Mouse (Mus musculus): ENCODE data around the gene H2-Eb2. TPM values are rescaled to one million over a fixed set of nuclear protein-coding genes. Genes with fewer than 3 reads are reported as not detected.

Gene H2-Eb2
- polyA plus RNA-seq, 1 experiment from 2014 or later: not detected

- no peak overlapping the region for H3K4me2 ChIP-seq (ENCODE audit: low read length)
- no peak for TF ChIP-seq CTCF (IDR thresholded peaks at IDR 0.05; ENCODE audit: low read depth)
- no peaks in the 10 kb centered on the region for H3K27me3 ChIP-seq (ENCODE audit: insufficient read depth, low read length)
- no peaks in the 10 kb centered on the region for H3K4me1 ChIP-seq (replicated peaks; ENCODE audit: insufficient read depth, low read length)
- H3K9ac ChIP-seq (ENCODE audit: low read depth, low read length): no peak overlapping the region
- no peak overlapping the region for H3K4me3 ChIP-seq (replicated peaks; ENCODE audit: low read depth, low read length)
- H3K36me3 ChIP-seq (ENCODE audit: insufficient read depth, low read length): no peaks in the 10 kb centered on the region
- no peaks in the 10 kb centered on the region for H3K9me3 ChIP-seq (replicated peaks; ENCODE audit: low read length)
- ATAC-seq (replicated peaks; ENCODE audit: low FRiP score, low read depth): peak; percentile 77
- peak; percentile 91 for DNase-seq (ENCODE audit: low spot score)
- H3K27ac ChIP-seq: no peak overlapping the region
- WGBS: 6% methylated on average over 4 of the region's 4 CpGs
Observed at GRCm38 (mm10) chr17:34304751-34305150, 20.7 kb upstream of the H2-Eb2 start.

- H3K4me1 ChIP-seq (replicated peaks; ENCODE audit: insufficient read depth, low read length): no peaks in the 10 kb centered on the region
- H3K9me3 ChIP-seq (replicated peaks; ENCODE audit: low read length): no peaks in the 10 kb centered on the region
- H3K9ac ChIP-seq (ENCODE audit: low read depth, low read length): no peak within 1 kb of the TSS
- ATAC-seq (replicated peaks; ENCODE audit: low FRiP score, low read depth): peak; percentile 79
- H3K27ac ChIP-seq: no peak within 1 kb of the TSS
- H3K27me3 ChIP-seq (ENCODE audit: insufficient read depth, low read length): no peaks in the 10 kb centered on the region
- no peak for TF ChIP-seq CTCF (IDR thresholded peaks at IDR 0.05; ENCODE audit: low read depth)
- no peaks in the 10 kb centered on the region for H3K36me3 ChIP-seq (ENCODE audit: insufficient read depth, low read length)
- H3K4me3 ChIP-seq (replicated peaks; ENCODE audit: low read depth, low read length): no peak within 1 kb of the TSS
- H3K4me2 ChIP-seq (ENCODE audit: low read length): no peak within 1 kb of the TSS
- DNase-seq (ENCODE audit: low spot score): peak; percentile 96
Observed at GRCm38 (mm10) chr17:34305380-34306030, 20.0 kb upstream of the H2-Eb2 start, which contains the start of gene H2-Eb1. Gene H2-Eb1 (plus strand): TSS chr17:34305867.

DNA sequence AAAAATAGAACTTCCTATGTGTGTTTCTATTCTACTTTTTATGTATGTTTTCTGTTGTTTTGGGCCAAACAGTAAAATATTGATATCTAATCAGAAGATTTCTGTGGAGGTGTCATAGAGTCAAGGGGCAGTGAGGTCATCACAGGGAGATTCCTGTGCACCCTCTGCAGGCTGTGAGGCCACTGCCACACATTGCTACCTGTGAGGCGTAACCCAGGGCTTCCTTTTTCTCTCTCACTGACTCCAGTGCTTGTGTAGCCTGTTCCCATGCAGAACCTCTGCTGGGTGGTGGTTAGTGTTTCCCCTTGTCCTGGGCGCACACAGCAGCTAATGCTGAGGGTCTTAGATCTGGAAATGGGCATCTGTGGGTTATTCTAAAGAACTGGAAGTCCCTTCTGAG lies 19.1 kb upstream of the H2-Eb2 start:
- DNase-seq (ENCODE audit: low spot score) (no peak), ATAC-seq (replicated peaks; ENCODE audit: low FRiP score, low read depth) (no peak)
- Histone ChIP-seq H3K36me3 (ENCODE audit: insufficient read depth, low read length) (no peaks in the 10 kb centered on the region), H3K9me3 (replicated peaks; ENCODE audit: low read length) (no peaks in the 10 kb centered on the region), H3K4me3 (replicated peaks; ENCODE audit: low read depth, low read length) (no peak overlapping the region), H3K4me2 (ENCODE audit: low read length) (no peak overlapping the region), H3K27ac (no peak overlapping the region), H3K4me1 (replicated peaks; ENCODE audit: insufficient read depth, low read length) (no peaks in the 10 kb centered on the region), H3K27me3 (ENCODE audit: insufficient read depth, low read length) (no peaks in the 10 kb centered on the region), H3K9ac (ENCODE audit: low read depth, low read length) (no peak overlapping the region)
- no peak for TF ChIP-seq CTCF (IDR thresholded peaks at IDR 0.05; ENCODE audit: low read depth)
- WGBS: 87% methylated on average over 2 of the region's 2 CpGs

DNA sequence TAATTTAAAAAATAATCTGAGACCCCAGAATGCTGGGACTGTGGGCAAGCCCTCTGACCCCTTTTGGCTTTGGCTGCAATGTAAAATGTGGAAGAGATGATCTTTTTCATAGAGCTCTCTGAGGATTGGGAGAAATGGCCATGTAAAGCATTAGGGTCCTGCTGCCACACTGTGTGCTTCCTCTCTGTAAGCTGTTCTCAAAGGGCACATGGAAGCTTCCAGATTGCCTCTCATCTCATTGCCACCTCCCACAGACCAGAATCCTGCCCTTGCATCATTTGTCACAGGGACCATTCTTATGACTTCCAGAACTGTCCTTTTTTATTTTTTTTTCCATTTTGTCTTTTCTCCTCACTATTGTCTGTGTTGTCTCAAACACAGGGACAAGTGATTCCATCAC lies 18.2 kb upstream of the H2-Eb2 start:
- Histone ChIP-seq H3K4me2 (ENCODE audit: low read length) (no peak overlapping the region), H3K9me3 (replicated peaks; ENCODE audit: low read length) (no peaks in the 10 kb centered on the region), H3K27me3 (ENCODE audit: insufficient read depth, low read length) (no peaks in the 10 kb centered on the region), H3K4me3 (replicated peaks; ENCODE audit: low read depth, low read length) (no peak overlapping the region), H3K36me3 (ENCODE audit: insufficient read depth, low read length) (no peaks in the 10 kb centered on the region), H3K9ac (ENCODE audit: low read depth, low read length) (no peak overlapping the region), H3K27ac (no peak overlapping the region), H3K4me1 (replicated peaks; ENCODE audit: insufficient read depth, low read length) (no peaks in the 10 kb centered on the region)
- ATAC-seq (replicated peaks; ENCODE audit: low FRiP score, low read depth) (no peak), DNase-seq (ENCODE audit: low spot score) (no peak)
- no peak for TF ChIP-seq CTCF (IDR thresholded peaks at IDR 0.05; ENCODE audit: low read depth)

DNA sequence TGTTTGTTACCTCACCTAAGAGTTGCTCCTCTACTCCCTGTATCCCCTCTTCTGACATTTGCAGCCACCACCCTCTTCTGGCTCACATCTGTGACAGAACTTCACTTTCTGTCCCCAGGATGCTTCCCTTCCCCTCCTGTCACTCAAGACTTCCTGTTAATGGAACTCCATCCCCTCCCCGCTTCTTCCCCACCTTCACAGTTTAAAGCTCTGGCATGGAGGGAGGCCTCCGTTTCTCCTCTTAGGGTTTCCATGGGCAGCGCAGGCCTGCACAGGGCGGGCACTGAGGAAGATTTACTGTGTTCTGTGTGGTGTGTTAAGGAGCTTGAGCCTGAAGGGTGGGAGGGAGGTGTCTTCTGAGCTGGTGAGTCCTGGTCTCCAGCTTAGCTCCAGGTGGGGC lies 17.3 kb upstream of the H2-Eb2 start:
- Histone ChIP-seq H3K4me3 (replicated peaks; ENCODE audit: low read depth, low read length) (no peak overlapping the region), H3K4me1 (replicated peaks; ENCODE audit: insufficient read depth, low read length) (no peaks in the 10 kb centered on the region), H3K9me3 (replicated peaks; ENCODE audit: low read length) (no peaks in the 10 kb centered on the region), H3K36me3 (ENCODE audit: insufficient read depth, low read length) (no peaks in the 10 kb centered on the region), H3K4me2 (ENCODE audit: low read length) (no peak overlapping the region), H3K27ac (no peak overlapping the region), H3K9ac (ENCODE audit: low read depth, low read length) (no peak overlapping the region), H3K27me3 (ENCODE audit: insufficient read depth, low read length) (no peaks in the 10 kb centered on the region)
- DNase-seq (ENCODE audit: low spot score) (no peak), ATAC-seq (replicated peaks; ENCODE audit: low FRiP score, low read depth) (no peak)
- TF ChIP-seq CTCF (IDR thresholded peaks at IDR 0.05; ENCODE audit: low read depth): no peak
- 74% methylated on average over 4 of the region's 4 CpGs for WGBS

- ATAC-seq (replicated peaks; ENCODE audit: low FRiP score, low read depth) (no peak), DNase-seq (ENCODE audit: low spot score) (no peak)
- Histone ChIP-seq H3K9me3 (replicated peaks; ENCODE audit: low read length) (no peaks in the 10 kb centered on the region), H3K27me3 (ENCODE audit: insufficient read depth, low read length) (no peaks in the 10 kb centered on the region), H3K9ac (ENCODE audit: low read depth, low read length) (peak overlapping the region; percentile 46; the same call in 1 of the 2 replicates), H3K4me1 (replicated peaks; ENCODE audit: insufficient read depth, low read length) (no peaks in the 10 kb centered on the region), H3K4me2 (ENCODE audit: low read length) (peak overlapping the region; percentile 65), H3K27ac (peak overlapping the region; percentile 54), H3K4me3 (replicated peaks; ENCODE audit: low read depth, low read length) (peak overlapping the region; percentile 47), H3K36me3 (ENCODE audit: insufficient read depth, low read length) (no peaks in the 10 kb centered on the region)
- 24% methylated on average over 10 of the region's 10 CpGs for WGBS
- no peak for TF ChIP-seq CTCF (IDR thresholded peaks at IDR 0.05; ENCODE audit: low read depth)
Observed at GRCm38 (mm10) chr17:34309225-34309624, 16.2 kb upstream of the H2-Eb2 start.

All from kidney, postnatal 0 days (tissue).